Mouse (Mus musculus) myocyte (in vitro differentiated cells): Measurements from ENCODE around the gene Itga11. TPM values are rescaled to one million over a fixed set of nuclear protein-coding genes. Genes with fewer than 3 reads are reported as not detected.

Source experiments
- H3K27me3 ChIP-seq: one replicate; pipeline ENCODE4 v1.6.1; 2011; ENCODE audit not compliant: control insufficient read depth, insufficient read depth, insufficient read length
- H3K36me3 ChIP-seq: one replicate; pipeline ENCODE4 v1.6.1; 2011; ENCODE audit not compliant: control insufficient read depth, insufficient read depth
- H3K4me2 ChIP-seq: one replicate; pipeline ENCODE4 v1.6.1; 2011; ENCODE audit warnings: low read depth, control low read depth
- H3K4me3 ChIP-seq: one replicate; pipeline ENCODE4 v1.5.1; 2011; ENCODE audit warnings: mild to moderate bottlenecking, control low read depth, moderate library complexity
- H3K79me2 ChIP-seq: one replicate; pipeline ENCODE4 v1.6.1; 2011; ENCODE audit not compliant: control insufficient read depth, insufficient read depth
- H3ac ChIP-seq: one replicate; pipeline ENCODE4 v1.6.1; 2011; ENCODE audit not compliant: control insufficient read depth, insufficient read length
- CEBPB ChIP-seq: IDR thresholded peaks from 2 replicates; pipeline ENCODE4 v1.6.1; 2011; ENCODE audit warnings: mild to moderate bottlenecking, moderate library complexity; ENCODE audit not compliant: poor library complexity, insufficient read depth, severe bottlenecking
- E2F4 ChIP-seq: IDR thresholded peaks from one replicate; pipeline ENCODE4 v1.6.1; 2011; ENCODE audit warnings: mild to moderate bottlenecking, control low read depth, moderate library complexity; ENCODE audit not compliant: insufficient read depth
- MAX ChIP-seq: IDR thresholded peaks from one replicate; pipeline ENCODE4 v1.6.1; 2011; ENCODE audit warnings: low read depth, mild to moderate bottlenecking, control low read depth
- MYOD1 ChIP-seq, 3 experiments: IDR thresholded peaks; one replicate each; pipeline ENCODE4 v1.6.1; 2011; ENCODE audit warnings: control low read depth in 2 of 3, low read depth in 2 of 3, mild to moderate bottlenecking in 2 of 3, moderate library complexity in 1 of 3; ENCODE audit not compliant: insufficient read length in 2 of 3, control insufficient read depth in 1 of 3
- MYOG ChIP-seq, 3 experiments: IDR thresholded peaks; one replicate each; pipeline ENCODE4 v1.6.1; 2011; ENCODE audit warnings: control low read depth in 2 of 3, low read depth in 2 of 3, mild to moderate bottlenecking in 2 of 3; ENCODE audit not compliant: insufficient read length in 2 of 3, control insufficient read depth in 1 of 3, insufficient read depth in 1 of 3
- POLR2A ChIP-seq: IDR thresholded peaks from one replicate; pipeline ENCODE4 v1.6.1; 2011; ENCODE audit warnings: low read depth, mild to moderate bottlenecking, control low read depth, moderate library complexity; ENCODE audit not compliant: insufficient read length
- POLR2AphosphoS2 ChIP-seq: IDR thresholded peaks from one replicate; pipeline ENCODE4 v1.6.1; 2011; ENCODE audit warnings: low read depth, control low read depth; ENCODE audit not compliant: insufficient read length
- REST ChIP-seq: IDR thresholded peaks from one replicate; pipeline ENCODE4 v1.6.1; 2011; ENCODE audit warnings: mild to moderate bottlenecking, control low read depth, moderate library complexity; ENCODE audit not compliant: insufficient read depth, insufficient read length
- SRF ChIP-seq: IDR thresholded peaks from one replicate; pipeline ENCODE4 v1.6.1; 2011; ENCODE audit warnings: low read depth; ENCODE audit not compliant: control insufficient read depth, insufficient read length
- TCF12 ChIP-seq: IDR thresholded peaks from one replicate; pipeline ENCODE4 v1.6.1; 2011; ENCODE audit warnings: mild to moderate bottlenecking, control low read depth; ENCODE audit not compliant: poor library complexity, insufficient read depth, severe bottlenecking
- TCF3 ChIP-seq: IDR thresholded peaks from one replicate; pipeline ENCODE4 v1.6.1; 2011; ENCODE audit warnings: low read depth, control low read depth; ENCODE audit not compliant: insufficient read length
- USF1 ChIP-seq: IDR thresholded peaks from one replicate; pipeline ENCODE4 v1.6.1; 2011; ENCODE audit warnings: low read depth, mild to moderate bottlenecking, control low read depth, moderate library complexity
- polyA plus RNA-seq: library from polyadenylated mRNA; unstranded; fragments of >200 nt; fragmentation: generic; extraction: Trizol; gene quantifications from one replicate; pipeline ENCODE4 v1.2.1, GENCODE M21; 2012; ENCODE audit warnings: missing spikeins

Gene Itga11
- polyA plus RNA-seq, 1 experiment = 0.54 TPM

DNA sequence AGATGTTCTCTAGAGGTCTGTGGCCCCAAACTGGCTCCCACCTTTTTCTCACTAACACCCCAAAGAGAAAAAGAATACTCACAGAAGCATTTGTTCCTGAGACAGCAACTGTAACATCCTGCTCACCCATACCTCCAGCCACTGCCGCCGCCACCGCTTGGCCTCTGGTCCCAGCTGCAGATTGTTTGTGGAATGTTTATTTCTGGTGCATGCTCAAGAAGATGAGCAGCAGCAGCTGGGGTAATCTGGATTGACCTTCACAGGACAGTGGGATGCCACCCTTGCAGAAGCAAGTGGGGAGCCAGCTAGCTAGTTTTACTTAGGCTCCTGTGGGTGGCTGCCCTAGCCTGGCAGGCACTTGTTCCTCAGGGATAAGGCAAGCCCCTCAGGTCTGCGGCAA is 11.7 kb upstream of the Itga11 start:
- peak in 2 of 3 experiments; percentile 26 to 56 for TF ChIP-seq MYOG (IDR thresholded peaks at IDR 0.05; ENCODE audit: control insufficient read depth in 1 of 3, insufficient read depth in 1 of 3, insufficient read length in 2 of 3, low read depth in 2 of 3)
- TF ChIP-seq POLR2A = no peak
- TF ChIP-seq POLR2AphosphoS2 = no peak
- TF ChIP-seq SRF = no peak
- no peak for TF ChIP-seq REST
- peak; percentile 40 for TF ChIP-seq TCF12
- peak; percentile 90 to 94 (median 91) for TF ChIP-seq MYOD1 (IDR thresholded peaks at IDR 0.05; ENCODE audit: control insufficient read depth in 1 of 3, insufficient read length in 2 of 3, low read depth in 2 of 3)
- TF ChIP-seq USF1 = no peak
- TF ChIP-seq E2F4 = no peak
- Histone ChIP-seq H3K4me2 (peak overlapping the region; percentile 36), H3K79me2 (no peaks in the 10 kb centered on the region), H3K36me3 (no peaks in the 10 kb centered on the region), H3K4me3 (no peak overlapping the region), H3ac (no peak overlapping the region), H3K27me3 (no peaks in the 10 kb centered on the region)

DNA sequence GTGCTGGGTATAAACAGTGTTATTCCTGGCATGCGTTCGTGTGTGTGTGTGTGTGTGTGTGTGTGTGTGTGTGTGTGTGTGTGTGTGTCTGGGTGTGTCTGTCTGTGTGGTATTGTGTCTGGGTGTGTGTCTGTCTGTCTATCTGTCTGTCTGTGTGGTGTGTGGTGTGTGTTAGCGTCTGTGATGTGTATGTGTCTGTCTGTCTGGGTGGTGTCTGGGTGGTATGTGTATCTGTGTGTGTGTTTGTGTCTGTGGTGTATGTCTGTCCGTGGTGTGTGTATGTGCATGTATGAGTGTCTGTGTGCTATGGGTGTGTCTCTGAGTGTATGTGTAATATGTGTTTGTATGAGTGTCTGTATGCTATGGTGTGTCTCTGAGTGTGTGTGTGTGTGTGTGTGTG is 9.1 kb upstream of the Itga11 start:
- no peak overlapping the region for H3K4me3 ChIP-seq
- no peaks in the 10 kb centered on the region for H3K36me3 ChIP-seq
- H3ac ChIP-seq = no peak overlapping the region
- H3K4me2 ChIP-seq = no peak overlapping the region
- no peaks in the 10 kb centered on the region for H3K27me3 ChIP-seq
- TF ChIP-seq SRF (no peak), MYOD1 (IDR thresholded peaks at IDR 0.05; ENCODE audit: control insufficient read depth in 1 of 3, insufficient read length in 2 of 3, low read depth in 2 of 3) (peak in 1 of 3 experiments; percentile 16), E2F4 (no peak), MYOG (IDR thresholded peaks at IDR 0.05; ENCODE audit: control insufficient read depth in 1 of 3, insufficient read depth in 1 of 3, insufficient read length in 2 of 3, low read depth in 2 of 3) (peak in 1 of 3 experiments; percentile 3), CEBPB (no peak), MAX (no peak), TCF12 (no peak), POLR2A (no peak), POLR2AphosphoS2 (no peak), TCF3 (no peak), USF1 (no peak), REST (no peak)
- no peaks in the 10 kb centered on the region for H3K79me2 ChIP-seq

DNA sequence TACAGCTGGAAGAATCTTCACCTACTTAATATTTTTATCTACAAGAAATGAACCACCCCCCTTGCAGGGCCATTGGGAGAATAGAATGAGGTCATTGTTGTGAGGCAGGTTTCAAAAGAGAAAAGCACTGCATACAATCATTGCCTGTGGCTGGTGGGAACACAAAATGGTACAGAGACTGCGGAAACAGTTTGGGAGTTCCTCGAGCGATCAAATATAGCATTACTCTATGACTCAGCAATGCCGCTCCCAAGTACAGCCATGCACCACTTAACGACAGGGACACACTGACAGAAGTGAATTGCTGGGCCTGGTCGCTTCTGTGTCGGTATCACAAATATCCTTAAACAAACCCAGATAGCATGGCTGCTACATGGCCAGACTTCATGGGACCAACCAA is 4.4 kb upstream of the Itga11 start:
- Histone ChIP-seq H3K79me2 (no peaks in the 10 kb centered on the region), H3K36me3 (no peaks in the 10 kb centered on the region), H3K27me3 (peaks cover 9% of the 10 kb centered on the region), H3K4me3 (no peak overlapping the region), H3ac (no peak overlapping the region), H3K4me2 (no peak overlapping the region)
- TF ChIP-seq MAX (no peak), MYOG (IDR thresholded peaks at IDR 0.05; ENCODE audit: control insufficient read depth in 1 of 3, insufficient read depth in 1 of 3, insufficient read length in 2 of 3, low read depth in 2 of 3) (no peak), CEBPB (no peak), TCF12 (no peak), SRF (no peak), MYOD1 (IDR thresholded peaks at IDR 0.05; ENCODE audit: control insufficient read depth in 1 of 3, insufficient read length in 2 of 3, low read depth in 2 of 3) (no peak), POLR2A (no peak), POLR2AphosphoS2 (no peak), E2F4 (no peak), TCF3 (no peak), USF1 (no peak), REST (no peak)

DNA sequence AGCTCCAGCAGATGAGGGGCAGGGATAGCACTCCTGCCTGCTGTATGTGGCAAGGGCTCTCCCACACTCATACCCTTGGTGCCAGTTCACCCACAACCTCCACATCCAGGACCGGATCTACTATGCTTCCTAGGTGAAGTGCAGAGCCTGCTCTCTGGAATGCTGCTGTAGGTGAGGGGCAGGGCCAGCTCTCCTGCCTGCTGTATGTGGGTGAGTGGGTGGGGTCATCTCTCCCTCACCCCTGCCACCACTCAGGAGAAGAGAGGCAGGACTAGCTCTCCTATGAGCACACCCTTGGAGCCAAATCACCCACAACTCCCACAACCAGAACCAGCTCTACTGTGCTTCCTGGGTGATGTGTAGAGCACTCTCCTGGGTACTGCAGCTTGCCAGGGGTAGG is 2.5 kb upstream of the Itga11 start:
- TF ChIP-seq SRF = no peak
- no peak for TF ChIP-seq REST
- no peak for TF ChIP-seq POLR2A
- TF ChIP-seq TCF3 = no peak
- no peak for TF ChIP-seq USF1
- TF ChIP-seq POLR2AphosphoS2 = no peak
- TF ChIP-seq MYOG (IDR thresholded peaks at IDR 0.05; ENCODE audit: control insufficient read depth in 1 of 3, insufficient read depth in 1 of 3, insufficient read length in 2 of 3, low read depth in 2 of 3) = no peak
- TF ChIP-seq MYOD1 (IDR thresholded peaks at IDR 0.05; ENCODE audit: control insufficient read depth in 1 of 3, insufficient read length in 2 of 3, low read depth in 2 of 3) = no peak
- no peak for TF ChIP-seq TCF12
- no peak for TF ChIP-seq CEBPB
- no peak for TF ChIP-seq MAX
- no peak for TF ChIP-seq E2F4
- H3K36me3 ChIP-seq = no peaks in the 10 kb centered on the region
- no peak overlapping the region for H3ac ChIP-seq
- no peak overlapping the region for H3K4me3 ChIP-seq
- H3K27me3 ChIP-seq = peaks cover 17% of the 10 kb centered on the region
- no peaks in the 10 kb centered on the region for H3K79me2 ChIP-seq
- H3K4me2 ChIP-seq = no peak overlapping the region
